Mouse (Mus musculus) 3T3-L1 (cell line): ENCODE data around the gene Zscan2.
"Not testable (repeated sequence)": the region's sequence is repeated elsewhere in the genome, so short reads cannot be mapped to it uniquely, and the experiment has no call there.

Experiments used
- DNase-seq: peaks from one replicate; pipeline ENCODE4 v3.0.0-alpha.2; 2015; ENCODE audit warnings: low read depth, low spot score

Gene Zscan2

GRCm38 (mm10) chr7:80860729-80861274 is at the start of gene Zscan2:
Gene Zscan2, plus strand, starts transcription at chr7:80860920.
- DNase-seq: peak; percentile 96

- no peak for DNase-seq
Observed at GRCm38 (mm10) chr7:80813397-80813796, 47.3 kb upstream of the Zscan2 start.

GRCm38 (mm10) chr7:80816641-80817040 is 44.1 kb upstream of the Zscan2 start:
- DNase-seq: no peak

DNA sequence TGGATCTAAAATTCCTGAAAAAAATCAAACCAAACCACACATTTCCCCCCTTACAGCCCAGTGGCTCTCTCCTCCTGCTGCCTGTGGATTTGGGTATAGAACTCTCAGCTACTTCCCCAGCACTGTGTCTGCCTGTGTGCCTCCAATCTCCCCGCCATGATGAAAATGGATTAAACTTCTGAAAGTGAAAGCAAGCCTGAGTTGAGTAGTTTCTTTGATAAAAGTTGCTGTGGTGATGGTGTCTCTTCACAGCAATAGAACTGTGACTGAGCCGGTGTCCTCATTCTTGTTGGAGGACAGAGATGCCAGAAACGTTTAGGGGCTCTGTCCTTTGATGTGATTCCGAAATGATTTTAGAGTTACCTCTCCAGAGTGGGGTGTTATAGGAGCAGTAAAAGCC is 39.9 kb upstream of the Zscan2 start:
- no peak for DNase-seq

GRCm38 (mm10) chr7:80823267-80823666 is 37.5 kb upstream of the Zscan2 start:
- DNase-seq: no peak

DNA sequence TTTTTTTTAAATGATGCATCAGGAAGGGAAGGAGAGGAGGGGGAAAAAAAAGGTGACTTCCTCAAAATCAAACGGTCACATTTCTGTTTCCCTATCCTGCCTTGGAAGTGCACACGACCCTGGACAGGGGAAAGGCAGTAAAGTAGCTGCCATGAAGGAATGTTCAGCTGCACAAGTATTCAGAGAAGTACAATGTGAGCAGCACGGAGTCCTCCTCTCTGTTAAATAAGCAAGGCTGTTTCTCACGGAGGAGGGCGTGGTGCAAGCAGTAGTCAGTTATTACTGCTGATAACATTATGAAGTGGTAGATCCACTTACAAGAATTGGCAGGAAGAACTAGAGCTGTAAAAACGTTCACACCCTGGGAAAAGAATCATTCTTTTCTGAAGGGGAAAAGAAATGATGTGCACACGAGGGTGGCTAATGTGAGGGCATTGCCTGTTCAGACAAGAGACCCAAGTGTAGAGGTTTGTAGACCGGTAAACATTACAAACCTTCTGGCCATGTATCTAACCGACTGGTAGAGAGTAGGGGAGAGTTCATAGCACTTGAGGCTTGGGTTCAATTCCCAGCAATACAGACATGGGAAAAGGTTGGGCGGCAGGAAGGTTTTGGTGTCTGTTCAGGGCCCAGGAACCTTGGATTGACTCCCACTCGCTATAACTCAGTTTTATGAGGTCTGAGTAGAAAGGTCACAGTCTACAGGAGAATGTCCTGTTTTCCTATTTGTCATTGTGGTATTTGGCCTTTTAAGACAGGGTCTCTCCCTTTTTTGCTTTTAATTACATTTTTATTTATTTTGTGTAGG is 36.6 kb upstream of the Zscan2 start:
- peak; percentile 10 for DNase-seq

DNA sequence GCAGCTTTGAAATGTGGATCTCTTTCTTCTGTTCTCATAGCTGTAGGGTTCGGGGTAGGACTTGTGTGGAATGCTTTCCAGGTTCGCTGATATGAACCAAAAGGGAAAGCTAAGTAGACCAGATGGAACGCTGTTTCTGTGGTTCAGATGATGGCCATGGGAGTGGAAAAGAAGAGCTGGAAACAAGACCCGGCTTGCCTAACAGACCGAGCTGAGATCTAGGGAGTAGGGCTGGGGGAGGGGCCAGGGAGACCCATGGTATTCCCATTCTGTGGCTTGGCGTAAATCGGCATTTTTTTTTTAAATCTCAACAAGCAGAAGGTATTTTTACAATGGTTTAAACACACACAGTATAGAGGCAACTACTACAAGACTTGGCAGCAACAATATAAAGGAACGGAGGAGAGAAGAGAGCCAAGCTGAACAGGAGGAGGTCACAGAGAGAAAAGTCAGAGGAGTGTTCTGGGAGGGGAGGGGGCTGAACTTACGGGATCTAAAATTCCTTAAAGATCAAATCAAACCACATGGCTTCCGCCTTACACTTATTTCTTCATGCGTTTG is 34.8 kb upstream of the Zscan2 start, which contains the start of gene Iqgap1:
TSS of gene Iqgap1 (minus strand) at position 132 of the 561 bp plus-strand sequence.
- no peak for DNase-seq

GRCm38 (mm10) chr7:80828146-80828860 is 32.4 kb upstream of the Zscan2 start:
- DNase-seq: peak; percentile 96

DNA sequence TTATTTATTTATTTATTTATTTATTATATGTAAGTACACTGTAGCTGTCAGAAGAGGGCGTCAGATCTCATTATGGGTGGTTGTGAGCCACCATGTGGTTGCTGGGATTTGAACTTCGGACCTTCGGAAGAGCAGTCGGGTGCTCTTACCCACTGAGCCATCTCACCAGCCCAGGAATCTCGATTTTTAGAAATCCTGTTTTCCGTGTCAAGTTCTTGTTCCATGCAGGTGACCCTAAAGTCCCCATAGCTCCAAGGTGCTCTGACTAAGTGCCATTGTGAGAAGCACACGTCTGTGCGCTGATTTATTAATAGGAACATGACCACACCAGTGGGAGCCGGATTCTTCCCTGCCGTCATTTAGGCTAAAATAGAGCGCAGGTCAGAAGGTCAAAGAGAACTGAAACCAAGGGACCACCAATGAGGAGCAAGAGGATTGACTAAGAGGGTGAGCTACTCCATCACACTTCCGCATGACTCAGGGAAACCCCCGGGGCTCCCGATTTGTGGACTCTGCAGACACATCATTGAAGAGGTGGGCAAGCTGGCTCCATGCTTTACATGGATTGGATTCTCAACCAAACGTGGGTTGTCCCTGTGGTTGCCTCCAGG is 30.4 kb upstream of the Zscan2 start:
- no peak for DNase-seq

GRCm38 (mm10) chr7:80832191-80832590 is 28.5 kb upstream of the Zscan2 start:
- no peak for DNase-seq

DNA sequence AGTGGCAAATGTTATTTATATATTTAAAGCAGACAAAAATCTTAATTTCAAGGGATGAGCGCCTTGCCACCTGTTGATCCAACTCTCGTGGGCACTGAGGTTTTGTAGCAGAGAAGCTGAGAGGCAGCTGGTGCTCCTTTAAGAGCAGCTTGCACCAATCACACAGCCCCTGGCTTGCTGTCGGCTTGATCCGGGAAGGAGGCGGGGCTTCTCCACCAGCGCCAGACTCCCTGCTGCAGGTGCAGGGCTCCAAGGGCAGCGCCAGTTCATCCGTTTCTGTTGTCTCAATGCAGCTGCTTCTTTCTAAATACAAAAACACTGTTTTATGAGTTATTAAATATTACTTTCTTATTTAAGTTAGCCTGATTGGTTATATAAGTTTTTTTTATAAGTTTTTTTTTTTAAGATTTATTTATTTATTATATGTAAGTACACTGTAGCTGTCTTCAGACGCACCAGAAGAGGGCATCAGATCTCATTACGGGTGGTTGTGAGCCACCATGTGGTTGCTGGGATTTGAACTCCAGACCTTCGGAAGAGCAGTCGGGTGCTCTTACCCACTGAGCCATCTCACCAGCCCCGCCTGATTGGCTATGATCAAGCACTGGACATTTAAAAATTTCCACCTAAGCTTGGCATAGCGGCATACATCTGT is 27.6 kb upstream of the Zscan2 start:
- DNase-seq: not testable (repeated sequence)

GRCm38 (mm10) chr7:80833651-80834532 is 26.8 kb upstream of the Zscan2 start:
- no peak for DNase-seq

- peak; percentile 79 for DNase-seq
Observed at GRCm38 (mm10) chr7:80835984-80836652, 24.6 kb upstream of the Zscan2 start.

DNA sequence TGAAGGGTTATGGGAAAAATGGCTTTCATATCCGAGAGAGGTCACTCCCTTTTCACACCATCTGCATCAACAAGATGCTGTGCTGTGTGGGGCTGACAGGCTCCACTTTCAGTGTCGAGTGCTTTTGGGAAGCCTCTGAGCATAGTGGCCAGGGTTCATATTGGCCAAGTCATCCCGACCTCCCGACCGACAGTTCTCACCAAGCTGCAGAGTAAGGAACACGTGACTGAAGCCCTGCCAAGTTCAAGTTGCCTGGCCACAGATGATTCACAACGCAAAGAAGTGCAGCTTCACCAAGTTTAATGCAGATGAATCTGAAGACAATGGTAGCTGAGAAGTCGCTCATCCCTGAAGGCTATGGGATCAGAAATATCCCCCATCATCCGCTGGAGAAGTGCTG is 23.0 kb upstream of the Zscan2 start:
- peak; percentile 96 for DNase-seq

DNA sequence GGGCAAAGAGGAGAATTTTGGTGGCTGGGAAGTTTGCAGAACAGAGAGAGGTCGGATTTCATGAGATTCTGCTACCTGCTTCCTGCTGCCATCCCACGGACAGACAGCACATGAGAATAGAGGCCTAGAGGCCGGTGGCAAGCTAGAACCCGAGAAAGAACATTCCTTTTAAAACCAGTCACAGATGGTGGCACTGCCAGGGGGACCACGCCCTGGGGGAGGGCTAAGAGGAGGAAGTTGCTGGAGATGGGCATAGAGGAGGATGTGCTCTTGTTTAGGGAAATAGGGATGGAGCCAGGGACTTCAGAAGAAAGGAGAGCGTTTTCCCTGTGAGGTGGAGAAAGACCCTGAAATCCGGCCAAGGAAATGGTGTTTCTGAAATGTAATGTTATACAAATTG is 22.5 kb upstream of the Zscan2 start:
- peak; percentile 82 for DNase-seq

DNA sequence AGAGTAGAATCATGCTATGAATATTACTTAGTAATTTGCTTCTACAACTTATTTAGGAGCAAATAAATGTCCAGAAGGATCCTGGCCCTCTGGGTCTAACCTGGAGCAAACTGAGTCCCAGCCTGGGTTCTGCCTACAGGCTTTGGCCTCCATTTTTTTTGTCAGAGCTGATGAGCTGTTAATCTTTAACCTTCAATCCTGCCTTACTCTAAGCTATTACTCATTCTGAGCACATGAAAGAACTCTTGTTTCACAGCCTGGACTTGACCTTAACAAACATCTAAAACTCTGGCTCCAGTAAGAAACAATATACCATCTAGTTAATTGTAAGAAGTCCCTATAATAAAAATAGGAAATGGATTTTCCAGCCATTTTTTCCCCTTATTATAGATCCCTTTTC is 21.0 kb upstream of the Zscan2 start:
- no peak for DNase-seq

- DNase-seq: no peak
Observed at GRCm38 (mm10) chr7:80840241-80840640, 20.5 kb upstream of the Zscan2 start.

- DNase-seq: peak; percentile 93
Observed at GRCm38 (mm10) chr7:80840937-80841336, 19.8 kb upstream of the Zscan2 start.

DNA sequence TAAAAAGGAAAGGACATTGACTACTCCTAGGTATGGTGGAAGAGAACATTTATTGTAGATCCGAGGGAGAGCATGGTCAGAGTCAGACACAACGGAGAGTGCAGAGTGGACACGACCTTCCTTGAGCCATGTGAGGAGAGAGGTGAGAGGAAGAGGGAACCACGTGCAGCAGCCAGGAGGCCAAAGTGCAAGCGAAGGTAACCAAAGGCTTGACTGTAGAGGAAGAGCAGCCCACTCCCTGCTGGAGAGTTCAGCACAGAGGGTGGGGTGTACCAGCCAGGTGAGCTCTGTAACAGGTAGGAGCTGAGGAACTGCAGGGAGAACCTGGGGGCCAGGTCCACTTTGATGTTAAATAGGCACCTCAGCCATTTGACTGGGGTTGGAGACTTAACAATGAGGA is 18.6 kb upstream of the Zscan2 start:
- no peak for DNase-seq

- DNase-seq: peak; percentile 78
Observed at GRCm38 (mm10) chr7:80843176-80843575, 17.5 kb upstream of the Zscan2 start.
